Mouse (Mus musculus) stomach, postnatal 0 days (tissue): Measurements from ENCODE around the gene Crtap. TPM values are rescaled to one million over a fixed set of nuclear protein-coding genes. Genes with fewer than 3 reads are reported as not detected.

ENCODE experiments used
- ATAC-seq: fragments of 200-750 bp; cut with Nextera tagmentation; 2 replicates; pipeline ENCODE4 v1.8.0; 2017; ENCODE audit not compliant: low FRiP score, low TSS enrichment
- DNase-seq: peaks from one replicate; pipeline ENCODE4 v3.0.0-alpha.2; 2016; ENCODE audit warnings: low spot score
- H3K27ac ChIP-seq: fragments of 300-500 bp; sonication (generic); replicated peaks from 2 replicates; pipeline ENCODE4 v1.5.1; 2014; ENCODE audit warnings: mild to moderate bottlenecking, control low read depth
- H3K27me3 ChIP-seq: fragments of 300-500 bp; sonication (generic); 2 replicates; pipeline ENCODE4 v1.6.1; 2014; ENCODE audit warnings: low read length; ENCODE audit not compliant: control insufficient read depth, insufficient read depth
- H3K36me3 ChIP-seq: fragments of 300-500 bp; sonication (generic); 2 replicates; pipeline ENCODE4 v1.6.1; 2014; ENCODE audit warnings: low read length, mixed read lengths; ENCODE audit not compliant: control insufficient read depth, insufficient read depth
- H3K4me1 ChIP-seq: fragments of 300-500 bp; sonication (generic); replicated peaks from 2 replicates; pipeline ENCODE4 v1.6.1; 2014; ENCODE audit warnings: antibody characterized with exemption; ENCODE audit not compliant: control insufficient read depth, insufficient read depth
- H3K4me2 ChIP-seq: fragments of 300-500 bp; sonication (generic); replicated peaks from 2 replicates; pipeline ENCODE4 v1.6.1; 2014; ENCODE audit warnings: low read depth, mild to moderate bottlenecking, control low read depth, moderate library complexity
- H3K4me3 ChIP-seq: fragments of 300-500 bp; sonication (generic); 2 replicates; pipeline ENCODE4 v1.5.1; 2014; ENCODE audit warnings: low read depth, low read length, control low read depth
- H3K9ac ChIP-seq: fragments of 300-500 bp; sonication (generic); 2 replicates; pipeline ENCODE4 v1.6.1; 2014; ENCODE audit warnings: mild to moderate bottlenecking, low read length, control low read depth, mixed read lengths
- H3K9me3 ChIP-seq: fragments of 300-500 bp; sonication (generic); 2 replicates; pipeline ENCODE4 v1.6.1; 2016; ENCODE audit warnings: low read length; ENCODE audit not compliant: control insufficient read depth
- CTCF ChIP-seq: IDR thresholded peaks from 2 replicates; pipeline ENCODE4 v1.5.1; 2016; ENCODE audit warnings: antibody characterized with exemption, low read depth, mild to moderate bottlenecking, moderate library complexity
- EP300 ChIP-seq: optimal IDR thresholded peaks from 2 replicates; pipeline ENCODE3; 2016; ENCODE audit warnings: antibody characterized with exemption
- WGBS: fragments of 180-500 bp; shearing (Covaris S2); extraction: QIAGEN DNeasy Blood & Tissue Kit; methylation state at CpG from one replicate; pipeline ENCODE4 v1.1.7; 2014; 5-methylcytosine and 5-hydroxymethylcytosine counted together
- polyA plus RNA-seq: library from polyadenylated mRNA; unstranded; fragments of >200 nt; fragmentation: Nextera tagmentation; extraction: Ambion mirVana; gene quantifications from 2 replicates; pipeline ENCODE4 v1.2.1, GENCODE M21; 2015

Gene Crtap
- polyA plus RNA-seq, 1 experiment from 2014 or later: 85.5 TPM

DNA sequence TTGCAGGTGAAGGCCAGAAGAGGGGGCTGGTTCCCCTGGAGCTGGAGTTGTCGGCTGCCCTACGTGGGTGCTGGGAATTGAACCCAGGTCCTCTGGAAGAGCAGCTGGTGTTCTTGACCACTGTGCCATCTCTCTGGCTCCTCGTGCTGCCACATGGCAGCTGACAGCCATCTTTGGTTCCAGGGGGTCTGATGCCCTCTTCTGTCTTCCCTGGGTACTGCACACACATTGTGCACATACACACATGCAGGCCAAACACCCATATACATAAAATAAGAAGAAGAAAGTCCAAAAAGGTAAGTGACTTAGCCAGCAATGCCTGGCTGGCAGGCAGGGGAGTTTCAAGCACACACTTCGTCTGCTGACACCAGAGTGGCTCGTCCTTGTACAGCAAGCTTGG lies 35.1 kb upstream of the Crtap start:
- Histone ChIP-seq H3K4me1 (no peaks in the 10 kb centered on the region), H3K4me2 (no peak overlapping the region), H3K4me3 (no peak overlapping the region), H3K36me3 (no peaks in the 10 kb centered on the region; the same call in 1 of the 2 replicates), H3K27me3 (no peaks in the 10 kb centered on the region), H3K27ac (no peak overlapping the region), H3K9ac (no peak overlapping the region), H3K9me3 (no peaks in the 10 kb centered on the region)
- ATAC-seq (no peak), DNase-seq (no peak)
- WGBS: 97% methylated on average over 5 of the region's 5 CpGs
- no peak for TF ChIP-seq CTCF
- no peak for TF ChIP-seq EP300

- H3K4me2 ChIP-seq: no peak overlapping the region
- H3K27ac ChIP-seq: no peak overlapping the region
- no peak overlapping the region for H3K9ac ChIP-seq
- H3K4me1 ChIP-seq: no peaks in the 10 kb centered on the region
- H3K36me3 ChIP-seq: no peaks in the 10 kb centered on the region; the same call in 1 of the 2 replicates
- H3K27me3 ChIP-seq: no peaks in the 10 kb centered on the region
- DNase-seq (no peak), ATAC-seq (no peak)
- H3K9me3 ChIP-seq: no peaks in the 10 kb centered on the region
- H3K4me3 ChIP-seq: no peak overlapping the region
- WGBS: 92% methylated on average over 7 of the region's 7 CpGs
- TF ChIP-seq EP300: no peak
- TF ChIP-seq CTCF: no peak
These were observed 31.3 kb upstream of the Crtap start for GRCm38 (mm10) chr9:114421797-114422196.

DNA sequence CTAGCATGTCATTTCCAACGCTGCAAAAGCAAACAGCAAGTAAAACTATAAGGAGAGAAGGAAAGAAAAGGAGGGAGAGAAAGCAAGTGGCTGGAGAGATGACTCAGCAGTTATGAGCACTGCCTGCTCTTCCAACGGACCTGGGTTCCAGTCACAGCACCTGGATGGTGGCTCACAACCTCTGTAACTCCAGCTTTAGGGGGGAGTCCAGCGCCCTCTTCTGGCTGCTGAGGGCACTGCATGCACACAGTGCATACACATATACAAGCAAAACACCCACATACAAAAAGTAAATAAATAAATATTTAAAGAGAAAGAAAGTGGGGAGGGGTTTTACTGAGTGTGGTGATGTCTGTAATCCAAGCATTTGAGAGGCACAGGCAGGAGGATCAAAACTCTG lies 30.6 kb upstream of the Crtap start:
- TF ChIP-seq EP300: no peak
- TF ChIP-seq CTCF: peak; percentile 40
- ATAC-seq: no peak

DNA sequence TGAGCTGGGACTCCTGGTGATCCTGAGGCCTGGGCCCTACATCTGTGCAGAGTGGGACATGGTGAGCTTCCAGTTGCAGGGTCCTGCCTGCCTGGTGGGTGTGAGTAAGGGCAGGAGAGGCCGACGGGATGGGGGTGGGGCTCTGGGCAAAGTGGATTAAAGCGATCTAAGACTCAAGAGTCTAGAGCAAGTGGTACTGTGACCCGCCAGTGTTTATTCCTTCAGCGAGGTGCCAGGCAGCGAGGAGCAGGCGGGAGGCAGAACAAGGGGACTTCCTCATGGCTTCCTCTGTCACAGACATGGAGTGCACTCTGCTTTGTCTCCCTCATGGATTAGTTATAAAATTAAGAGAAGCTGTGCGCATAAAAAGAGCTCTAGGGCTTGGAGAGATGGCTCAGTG lies 30.0 kb upstream of the Crtap start:
- 70% methylated on average over 8 of the region's 8 CpGs for WGBS
- DNase-seq: no peak
- no peak for ATAC-seq

More for the DNA sequence above, 30.6 kb upstream of the Crtap start:
- H3K4me3 ChIP-seq: no peak overlapping the region
- H3K27me3 ChIP-seq: no peaks in the 10 kb centered on the region
- DNase-seq: no peak
- WGBS: 63% methylated on average over 3 of the region's 3 CpGs
- H3K9ac ChIP-seq: no peak overlapping the region
- no peak overlapping the region for H3K27ac ChIP-seq
- no peaks in the 10 kb centered on the region for H3K4me1 ChIP-seq
- H3K9me3 ChIP-seq: no peaks in the 10 kb centered on the region
- H3K4me2 ChIP-seq: no peak overlapping the region
- H3K36me3 ChIP-seq: no peaks in the 10 kb centered on the region; the same call in 1 of the 2 replicates

DNA sequence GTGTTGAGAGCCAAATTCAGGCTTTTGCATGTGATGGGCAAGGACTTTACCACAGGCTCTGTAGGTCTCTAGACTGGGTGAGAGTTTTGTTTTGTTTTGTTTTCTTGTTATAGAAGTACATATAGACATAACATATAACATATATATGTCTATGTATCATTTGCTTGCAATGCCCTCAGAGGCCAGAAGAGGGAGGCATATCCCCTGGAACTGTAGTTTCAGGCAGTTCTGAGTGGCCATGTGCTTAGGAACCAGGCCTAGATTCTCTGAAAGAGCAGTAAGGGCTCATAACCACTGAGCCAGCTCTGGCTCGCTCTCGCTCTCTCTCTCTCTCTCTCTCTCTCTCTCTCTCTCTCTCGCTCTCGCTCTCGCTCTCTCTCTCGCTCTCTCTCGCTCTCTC lies 27.7 kb upstream of the Crtap start:
- DNase-seq: peak; percentile 53
- 88% methylated on average over 7 of the region's 7 CpGs for WGBS

More for the DNA sequence above, 30.0 kb upstream of the Crtap start:
- no peaks in the 10 kb centered on the region for H3K4me1 ChIP-seq
- H3K4me2 ChIP-seq: no peak overlapping the region
- no peaks in the 10 kb centered on the region; the same call in 1 of the 2 replicates for H3K36me3 ChIP-seq
- H3K27me3 ChIP-seq: no peaks in the 10 kb centered on the region
- TF ChIP-seq CTCF: no peak
- no peak for TF ChIP-seq EP300
- H3K9me3 ChIP-seq: no peaks in the 10 kb centered on the region
- H3K9ac ChIP-seq: no peak overlapping the region
- no peak overlapping the region for H3K4me3 ChIP-seq
- H3K27ac ChIP-seq: no peak overlapping the region

GRCm38 (mm10) chr9:114416646-114417517 lies 26.4 kb upstream of the Crtap start:
- H3K9ac ChIP-seq: no peak overlapping the region
- no peaks in the 10 kb centered on the region for H3K4me1 ChIP-seq
- no peaks in the 10 kb centered on the region for H3K9me3 ChIP-seq
- no peaks in the 10 kb centered on the region for H3K27me3 ChIP-seq
- DNase-seq (no peak), ATAC-seq (no peak)
- H3K36me3 ChIP-seq: no peaks in the 10 kb centered on the region; the same call in 1 of the 2 replicates
- H3K4me2 ChIP-seq: no peak overlapping the region
- H3K27ac ChIP-seq: no peak overlapping the region
- TF ChIP-seq CTCF (no peak), EP300 (no peak)
- WGBS: 86% methylated on average over 21 of the region's 21 CpGs
- H3K4me3 ChIP-seq: no peak overlapping the region

More for the DNA sequence above, 27.7 kb upstream of the Crtap start:
- no peak overlapping the region for H3K9ac ChIP-seq
- no peaks in the 10 kb centered on the region for H3K9me3 ChIP-seq
- no peaks in the 10 kb centered on the region for H3K4me1 ChIP-seq
- H3K4me2 ChIP-seq: no peak overlapping the region
- H3K4me3 ChIP-seq: no peak overlapping the region
- no peaks in the 10 kb centered on the region for H3K27me3 ChIP-seq
- peak; percentile 81 for TF ChIP-seq CTCF
- TF ChIP-seq EP300: no peak
- no peaks in the 10 kb centered on the region; the same call in 1 of the 2 replicates for H3K36me3 ChIP-seq
- H3K27ac ChIP-seq: no peak overlapping the region
- no peak for ATAC-seq
